Mouse (Mus musculus) hindbrain, embryonic 12.5 days (tissue): ENCODE data around the gene Entpd3. TPM values are rescaled to one million over a fixed set of nuclear protein-coding genes. Genes with fewer than 3 reads are reported as not detected.

Source experiments
- ATAC-seq: fragments of 200-750 bp; cut with Nextera tagmentation; 2 replicates; pipeline ENCODE4 v1.8.0; 2017; ENCODE audit warnings: moderate TSS enrichment; ENCODE audit not compliant: low FRiP score
- H3K27ac ChIP-seq: fragments of 300-500 bp; sonication (generic); 2 replicates; pipeline ENCODE4 v1.5.1; 2016; ENCODE audit warnings: mild to moderate bottlenecking
- H3K27me3 ChIP-seq: fragments of 300-500 bp; sonication (generic); 2 replicates; pipeline ENCODE4 v1.6.1; 2016; ENCODE audit warnings: mild to moderate bottlenecking
- H3K36me3 ChIP-seq: fragments of 300-500 bp; sonication (generic); 2 replicates; pipeline ENCODE4 v1.6.1; 2016; ENCODE audit warnings: mild to moderate bottlenecking
- H3K4me1 ChIP-seq: fragments of 300-500 bp; sonication (generic); 2 replicates; pipeline ENCODE4 v1.6.1; 2016
- H3K4me2 ChIP-seq: fragments of 300-500 bp; sonication (generic); replicated peaks from 2 replicates; pipeline ENCODE4 v1.6.1; 2016; ENCODE audit warnings: mild to moderate bottlenecking
- H3K4me3 ChIP-seq: fragments of 300-500 bp; sonication (generic); 2 replicates; pipeline ENCODE4 v1.5.1; 2016; ENCODE audit warnings: mild to moderate bottlenecking
- H3K9ac ChIP-seq: fragments of 300-500 bp; sonication (generic); 2 replicates; pipeline ENCODE4 v1.6.1; 2016; ENCODE audit warnings: mild to moderate bottlenecking, moderate library complexity
- H3K9me3 ChIP-seq: fragments of 300-500 bp; sonication (generic); replicated peaks from 2 replicates; pipeline ENCODE4 v1.6.1; 2016; ENCODE audit warnings: mild to moderate bottlenecking
- WGBS: fragments of 180-500 bp; shearing (Covaris S2); methylation state at CpG from one replicate; pipeline ENCODE4 v1.1.7; 2016; 5-methylcytosine and 5-hydroxymethylcytosine counted together
- polyA plus RNA-seq: library from polyadenylated mRNA; unstranded; fragments of >200 nt; fragmentation: Nextera tagmentation; extraction: Ambion mirVana; gene quantifications from 2 replicates; pipeline ENCODE4 v1.2.1, GENCODE M21; 2016

Entpd3 gene
- polyA plus RNA-seq, 1 experiment from 2014 or later = 1.3 TPM

DNA sequence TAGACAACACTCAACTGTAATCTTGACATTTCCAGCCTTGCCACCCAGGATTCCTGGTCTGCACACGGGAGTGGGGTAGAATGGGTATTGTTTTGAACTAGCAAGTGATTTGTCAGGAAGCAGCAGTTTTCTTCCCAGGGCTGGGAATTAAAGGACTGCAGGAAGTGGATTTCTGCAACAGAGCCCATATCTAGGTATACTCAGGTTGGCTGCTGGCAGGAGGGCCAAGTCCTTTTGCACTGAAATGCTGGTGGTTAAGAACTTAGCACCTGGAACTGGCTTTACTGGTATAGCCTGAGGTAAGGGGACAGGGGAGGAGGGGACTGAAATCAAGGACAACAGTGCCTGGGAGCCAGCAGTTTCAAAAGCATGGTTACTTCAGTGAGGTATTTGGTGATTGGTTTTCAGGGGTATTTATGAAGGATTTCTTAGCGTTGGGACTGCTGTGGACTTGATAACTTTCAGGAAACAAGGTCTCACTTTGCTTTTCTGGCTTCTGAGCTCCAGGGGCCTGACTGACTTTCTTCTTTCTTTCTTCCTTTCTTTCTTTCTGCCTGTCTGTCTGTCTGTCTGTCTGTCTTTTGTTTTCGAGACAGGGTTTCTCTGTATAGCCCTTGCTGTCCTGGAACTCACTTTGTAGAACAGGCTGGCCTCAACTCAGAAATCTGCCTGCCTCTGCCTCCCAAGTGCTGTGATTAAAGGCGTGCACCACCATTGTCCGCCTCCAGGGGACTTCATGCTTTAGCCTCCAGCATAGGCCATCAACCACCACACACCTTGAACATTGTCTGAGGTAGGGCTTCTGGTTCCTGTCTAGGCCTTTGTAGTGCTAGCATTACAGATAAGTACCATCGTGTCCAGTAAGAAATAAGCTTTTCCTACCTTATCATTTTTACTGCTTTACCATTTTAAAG, 36.4 kb downstream of the Entpd3 start:
- Histone ChIP-seq H3K9me3 (no peaks in the 10 kb centered on the region), H3K27ac (no peak overlapping the region), H3K4me3 (no peak overlapping the region)

GRCm38 (mm10) chr9:120576662-120577013, 37.0 kb downstream of the Entpd3 start:
- peak; percentile 36; the same call in 1 of the 2 replicates for ATAC-seq
- H3K27ac ChIP-seq = no peak overlapping the region
- no peaks in the 10 kb centered on the region for H3K9me3 ChIP-seq
- 4% methylated on average over 4 of the region's 4 CpGs for WGBS
- peak overlapping the region; percentile 86 for H3K4me2 ChIP-seq
- peak overlapping the region; percentile 68 for H3K4me3 ChIP-seq
- no peak overlapping the region for H3K9ac ChIP-seq
- H3K27me3 ChIP-seq = no peaks in the 10 kb centered on the region
- peaks cover 17% of the 10 kb centered on the region for H3K4me1 ChIP-seq
- peaks cover 38% of the 10 kb centered on the region for H3K36me3 ChIP-seq

More for the DNA sequence above, 36.4 kb downstream of the Entpd3 start:
- H3K36me3 ChIP-seq = peaks cover 38% of the 10 kb centered on the region
- no peak for ATAC-seq
- H3K4me1 ChIP-seq = peaks cover 17% of the 10 kb centered on the region
- peak overlapping the region; percentile 86; the same call in 1 of the 2 replicates for H3K4me2 ChIP-seq
- H3K27me3 ChIP-seq = no peaks in the 10 kb centered on the region
- 59% methylated on average over 6 of the region's 6 CpGs for WGBS
- H3K9ac ChIP-seq = no peak overlapping the region

DNA sequence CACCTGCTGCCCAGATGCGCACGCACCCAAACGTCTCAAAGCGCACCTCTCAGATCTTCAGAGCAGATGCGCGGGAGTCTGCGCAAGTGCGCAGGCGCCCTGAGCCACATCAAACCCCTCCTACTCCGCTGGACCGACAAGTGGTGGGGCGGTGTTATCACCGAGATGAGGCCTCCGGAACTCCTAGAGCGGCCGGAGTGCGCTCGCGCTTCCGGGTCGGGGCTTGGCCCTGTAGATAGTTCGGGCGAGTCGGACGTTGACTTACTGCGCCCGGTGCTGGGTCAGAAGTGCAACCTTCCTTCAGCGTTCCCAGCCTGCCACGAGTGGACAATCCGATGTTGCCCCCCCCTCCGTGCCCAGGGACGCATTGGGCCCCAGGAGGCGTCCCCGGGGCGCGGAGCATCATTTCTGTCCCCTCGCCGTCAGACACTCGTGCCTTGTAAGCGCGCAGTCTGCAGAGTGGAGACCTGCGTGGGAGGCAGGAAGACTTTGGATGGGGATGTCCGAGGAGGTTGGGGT, 37.6 kb downstream of the Entpd3 start:
- WGBS = under 1% methylated on average over 43 of the region's 43 CpGs
- Histone ChIP-seq H3K27ac (peak overlapping the region; percentile 67), H3K9me3 (no peaks in the 10 kb centered on the region), H3K4me2 (peak overlapping the region; percentile 86), H3K4me3 (peak overlapping the region; percentile 68), H3K36me3 (peaks cover 38% of the 10 kb centered on the region), H3K9ac (peak overlapping the region; percentile 80), H3K4me1 (peaks cover 18% of the 10 kb centered on the region), H3K27me3 (no peaks in the 10 kb centered on the region)
- peak; percentile 91 for ATAC-seq

- Histone ChIP-seq H3K27me3 (no peaks in the 10 kb centered on the region), H3K4me3 (peak overlapping the region; percentile 68), H3K36me3 (peaks cover 35% of the 10 kb centered on the region), H3K27ac (no peak overlapping the region), H3K4me1 (peaks cover 16% of the 10 kb centered on the region), H3K4me2 (peak overlapping the region; percentile 86), H3K9ac (peak overlapping the region; percentile 80), H3K9me3 (no peaks in the 10 kb centered on the region)
- 57% methylated on average over 12 of the region's 12 CpGs for WGBS
- ATAC-seq = no peak
Observed at GRCm38 (mm10) chr9:120577706-120578405, 38.2 kb downstream of the Entpd3 start.

DNA sequence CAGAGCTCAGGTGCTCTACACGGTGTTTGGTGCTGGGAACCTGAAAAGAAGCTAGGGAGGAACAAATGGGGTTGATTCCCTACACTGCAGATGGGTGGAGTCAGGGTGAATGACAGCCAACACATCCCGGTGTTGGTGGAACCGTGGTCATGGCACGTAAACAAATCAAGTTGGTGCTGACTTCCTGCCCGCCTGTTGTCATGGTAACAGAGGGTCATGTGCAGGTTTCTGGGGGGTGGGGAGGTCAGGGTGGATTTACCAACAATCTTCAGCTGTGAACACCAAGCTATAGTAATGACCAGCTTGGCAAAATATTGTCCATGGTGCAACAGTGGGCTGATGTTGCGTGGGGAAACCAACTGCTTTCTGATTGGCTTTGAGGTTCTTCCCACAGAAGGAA, 39.1 kb downstream of the Entpd3 start:
- Histone ChIP-seq H3K9me3 (no peaks in the 10 kb centered on the region), H3K4me1 (peaks cover 18% of the 10 kb centered on the region), H3K27me3 (0 out of 2 replicates have a peak, but pooled peaks cover 3% of the 10 kb centered on the region), H3K4me3 (no peak overlapping the region), H3K27ac (no peak overlapping the region), H3K9ac (no peak overlapping the region), H3K4me2 (no peak overlapping the region), H3K36me3 (peaks cover 27% of the 10 kb centered on the region)
- ATAC-seq = no peak
- 67% methylated on average over 6 of the region's 6 CpGs for WGBS

GRCm38 (mm10) chr9:120579808-120580207, 40.2 kb downstream of the Entpd3 start:
- 76% methylated on average over 7 of the region's 7 CpGs for WGBS
- no peak for ATAC-seq

DNA sequence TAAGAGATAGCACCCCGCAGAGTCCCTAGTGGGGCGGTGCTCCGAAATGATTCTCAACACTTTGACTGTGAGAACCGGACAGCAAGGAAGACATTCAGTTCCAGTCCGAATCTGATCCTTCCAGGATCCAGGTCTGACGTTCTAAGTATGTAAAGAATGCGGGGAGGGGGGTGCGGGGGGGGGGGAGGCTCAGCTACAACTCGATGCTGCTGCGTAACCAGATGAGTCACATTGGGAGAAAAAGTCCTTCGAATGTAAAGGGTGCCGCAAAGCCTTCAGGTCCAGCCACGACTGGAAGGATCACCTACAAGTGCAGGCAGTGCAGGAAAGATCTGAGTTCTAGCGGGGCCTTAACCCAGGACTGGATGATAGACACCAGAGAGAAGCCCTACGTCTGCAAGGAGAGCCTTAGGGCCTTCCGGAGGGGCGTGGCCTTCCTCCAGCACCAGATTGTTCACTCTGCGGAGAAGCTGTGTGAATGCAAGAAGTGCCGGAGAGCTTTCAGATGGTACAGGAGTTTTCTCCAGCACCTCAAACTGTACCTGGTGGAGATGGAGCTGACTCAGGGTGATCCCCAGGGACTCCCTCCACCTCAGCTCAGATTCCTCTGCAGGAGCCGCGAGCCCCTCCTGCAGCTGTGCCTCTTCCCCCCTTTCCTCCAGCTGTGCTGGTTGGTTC, 42.5 kb downstream of the Entpd3 start:
- peaks cover 18% of the 10 kb centered on the region for H3K4me1 ChIP-seq
- H3K27me3 ChIP-seq = 0 out of 2 replicates have a peak, but pooled peaks cover 3% of the 10 kb centered on the region
- H3K4me3 ChIP-seq = peak overlapping the region; percentile 26
- H3K9me3 ChIP-seq = no peaks in the 10 kb centered on the region
- H3K9ac ChIP-seq = peak overlapping the region; percentile 52
- H3K36me3 ChIP-seq = no peaks in the 10 kb centered on the region
- H3K4me2 ChIP-seq = peak overlapping the region; percentile 60
- peak; percentile 57 for ATAC-seq
- WGBS = 23% methylated on average over 21 of the region's 21 CpGs
- peak overlapping the region; percentile 77 for H3K27ac ChIP-seq

More at GRCm38 (mm10) chr9:120579808-120580207, 40.2 kb downstream of the Entpd3 start:
- H3K9ac ChIP-seq = no peak overlapping the region
- 0 out of 2 replicates have a peak, but pooled peaks cover 3% of the 10 kb centered on the region for H3K27me3 ChIP-seq
- H3K27ac ChIP-seq = no peak overlapping the region
- H3K4me2 ChIP-seq = no peak overlapping the region
- H3K4me3 ChIP-seq = no peak overlapping the region
- peaks cover 18% of the 10 kb centered on the region for H3K4me1 ChIP-seq
- H3K9me3 ChIP-seq = no peaks in the 10 kb centered on the region
- H3K36me3 ChIP-seq = peaks cover 16% of the 10 kb centered on the region

DNA sequence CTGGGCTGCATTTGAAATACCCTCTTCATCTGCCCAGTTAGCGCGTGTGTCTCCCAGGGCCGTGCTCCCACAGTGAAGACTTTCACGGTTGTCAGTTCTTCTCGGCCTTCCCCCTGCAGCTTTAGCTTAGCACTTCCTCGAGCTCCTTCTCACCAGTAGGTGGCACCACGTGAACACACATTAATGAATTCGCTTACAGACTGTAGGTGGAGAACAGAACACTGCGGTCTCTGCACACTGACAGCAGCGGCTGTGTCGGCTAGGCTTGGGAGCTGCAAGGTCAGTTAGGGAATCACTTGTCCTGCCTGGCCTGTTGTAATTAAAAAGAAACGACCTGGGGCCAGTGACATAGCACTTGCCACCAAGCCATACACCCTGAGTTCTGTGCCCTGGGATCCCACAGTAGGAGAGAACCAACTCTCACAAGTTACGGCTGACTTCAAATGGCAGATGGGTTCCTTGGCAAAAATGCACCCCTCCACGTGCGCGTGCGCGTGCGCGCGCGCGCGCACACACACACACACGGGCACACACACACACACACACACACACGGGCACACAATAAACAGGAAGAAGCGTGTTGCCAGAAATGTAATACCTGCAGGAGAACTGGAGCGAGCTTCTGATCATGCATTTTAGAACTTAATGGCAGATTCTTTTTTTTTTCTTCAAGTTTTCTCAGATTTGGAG, 43.1 kb downstream of the Entpd3 start:
- H3K4me1 ChIP-seq = peaks cover 14% of the 10 kb centered on the region
- ATAC-seq = peak; percentile 73
- WGBS = 15% methylated on average over 28 of the region's 28 CpGs
- H3K27ac ChIP-seq = peak overlapping the region; percentile 77
- H3K9me3 ChIP-seq = no peaks in the 10 kb centered on the region
- peak overlapping the region; percentile 26 for H3K4me3 ChIP-seq
- H3K4me2 ChIP-seq = peak overlapping the region; percentile 60
- H3K27me3 ChIP-seq = 0 out of 2 replicates have a peak, but pooled peaks cover 3% of the 10 kb centered on the region
- H3K36me3 ChIP-seq = no peaks in the 10 kb centered on the region
- peak overlapping the region; percentile 52 for H3K9ac ChIP-seq

GRCm38 (mm10) chr9:120583314-120583713, 43.7 kb downstream of the Entpd3 start:
- Histone ChIP-seq H3K36me3 (no peaks in the 10 kb centered on the region), H3K4me3 (no peak overlapping the region), H3K9ac (no peak overlapping the region), H3K4me2 (peak overlapping the region; percentile 60), H3K27me3 (0 out of 2 replicates have a peak, but pooled peaks cover 3% of the 10 kb centered on the region), H3K9me3 (no peaks in the 10 kb centered on the region), H3K4me1 (peaks cover 12% of the 10 kb centered on the region), H3K27ac (no peak overlapping the region)
- no peak for ATAC-seq
- 68% methylated on average over 3 of the region's 3 CpGs for WGBS

GRCm38 (mm10) chr9:120586546-120586945, 46.9 kb downstream of the Entpd3 start:
- no peaks in the 10 kb centered on the region for H3K9me3 ChIP-seq
- WGBS = 12% methylated on average over 3 of the region's 3 CpGs

DNA sequence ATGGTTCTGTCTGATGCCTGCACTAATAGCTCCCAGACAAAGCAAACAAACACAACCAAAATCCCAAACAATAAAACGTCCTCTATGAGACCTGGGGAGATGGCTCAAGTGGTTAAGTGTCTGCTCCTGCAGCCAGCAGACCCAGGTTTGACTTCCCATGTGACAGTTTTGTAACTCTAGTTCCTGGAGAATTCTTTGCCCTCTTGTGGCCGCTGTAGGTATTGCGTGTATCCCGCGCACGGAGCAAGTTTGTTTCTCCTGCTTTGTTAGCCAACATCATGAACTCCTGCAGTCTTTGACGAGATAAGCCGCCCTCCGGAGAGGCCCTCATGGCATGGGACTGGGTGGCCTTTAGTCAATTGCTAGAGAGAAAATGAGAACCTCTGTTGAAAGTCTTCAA, 51.9 kb downstream of the Entpd3 start:
- Histone ChIP-seq H3K4me3 (no peak overlapping the region), H3K9me3 (no peaks in the 10 kb centered on the region), H3K27ac (no peak overlapping the region), H3K27me3 (no peaks in the 10 kb centered on the region), H3K4me2 (no peak overlapping the region), H3K36me3 (no peaks in the 10 kb centered on the region), H3K4me1 (peaks cover 12% of the 10 kb centered on the region; the same call in 1 of the 2 replicates), H3K9ac (no peak overlapping the region)
- WGBS = 2% methylated on average over 9 of the region's 9 CpGs
- no peak for ATAC-seq

More at GRCm38 (mm10) chr9:120586546-120586945, 46.9 kb downstream of the Entpd3 start:
- Histone ChIP-seq H3K4me1 (peaks cover 12% of the 10 kb centered on the region), H3K4me2 (no peak overlapping the region), H3K27ac (no peak overlapping the region), H3K36me3 (no peaks in the 10 kb centered on the region), H3K9ac (no peak overlapping the region), H3K27me3 (0 out of 2 replicates have a peak, but pooled peaks cover 3% of the 10 kb centered on the region), H3K4me3 (no peak overlapping the region)
- ATAC-seq = no peak
